Mouse (Mus musculus) liver, adult (tissue): ENCODE data around the gene Dnah17.

ENCODE experiments used
- GATA4 ChIP-seq: IDR thresholded peaks from 2 replicates; pipeline ENCODE4 v1.6.1; 2014; ENCODE audit warnings: mild to moderate bottlenecking, low read length; ENCODE audit not compliant: insufficient replicate concordance

Gene Dnah17

DNA sequence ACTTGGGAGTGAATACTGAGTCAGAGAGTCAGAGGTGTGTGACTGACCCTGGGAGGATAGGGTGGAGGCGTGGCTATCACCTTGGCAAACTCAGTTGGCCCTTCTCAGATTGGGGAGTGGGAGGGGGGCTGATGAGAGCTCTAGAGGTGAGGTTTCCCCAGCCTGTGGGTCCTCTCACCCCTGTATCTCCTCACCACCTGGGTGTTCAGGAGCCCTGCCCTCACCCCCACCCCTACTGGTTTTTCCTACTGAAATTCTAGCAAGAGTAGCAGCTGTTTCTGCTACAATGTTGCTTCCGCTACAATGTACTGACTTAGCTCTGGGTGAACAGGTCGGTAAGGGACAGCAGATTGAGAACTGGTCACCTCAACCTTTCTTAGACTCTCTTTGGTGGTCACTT, 46.2 kb downstream of the Dnah17 start:
- TF ChIP-seq GATA4 = no peak

DNA sequence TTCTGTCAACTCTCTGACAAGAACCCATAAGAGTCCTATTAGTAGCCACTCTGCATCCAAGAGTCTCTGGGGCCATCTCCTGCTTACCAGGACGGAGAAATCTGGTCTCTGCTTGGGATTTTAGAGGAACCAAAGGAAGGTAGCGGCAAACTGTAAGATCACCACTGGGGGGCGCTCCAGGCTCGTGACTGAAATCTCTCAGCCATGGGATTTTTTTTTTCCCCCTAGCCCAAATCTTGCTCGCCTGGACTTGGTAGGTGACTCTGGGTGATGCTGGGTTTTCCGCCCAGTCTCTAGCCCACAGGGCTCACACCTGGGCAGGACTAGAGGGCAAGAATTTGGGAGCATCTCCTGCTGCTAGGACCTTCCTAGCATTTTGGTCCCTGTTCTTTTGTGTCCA, 46.6 kb downstream of the Dnah17 start:
- no peak for TF ChIP-seq GATA4

DNA sequence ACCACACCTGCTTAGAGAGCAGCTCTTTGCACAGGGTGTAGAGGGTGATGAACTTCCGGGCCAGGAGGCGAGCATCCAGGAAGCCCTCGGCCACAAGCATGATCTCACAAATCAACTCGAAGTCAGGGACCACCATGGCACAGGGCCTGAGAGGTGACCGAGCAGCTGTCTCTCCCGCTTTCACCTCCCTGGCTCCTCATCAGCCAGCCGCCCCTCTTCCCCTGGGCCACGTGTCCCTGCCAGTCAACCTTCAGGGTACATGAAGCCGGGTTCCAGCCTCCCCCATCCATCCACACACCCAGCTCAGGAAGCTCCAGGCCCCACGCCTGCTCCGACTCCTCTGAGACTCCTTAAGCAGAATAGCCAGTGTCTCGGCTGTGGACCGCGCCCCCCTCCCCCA, 48.1 kb downstream of the Dnah17 start:
- no peak for TF ChIP-seq GATA4

- TF ChIP-seq GATA4 = no peak
These were observed 50.7 kb downstream of the Dnah17 start for GRCm38 (mm10) chr11:118079750-118080149.

DNA sequence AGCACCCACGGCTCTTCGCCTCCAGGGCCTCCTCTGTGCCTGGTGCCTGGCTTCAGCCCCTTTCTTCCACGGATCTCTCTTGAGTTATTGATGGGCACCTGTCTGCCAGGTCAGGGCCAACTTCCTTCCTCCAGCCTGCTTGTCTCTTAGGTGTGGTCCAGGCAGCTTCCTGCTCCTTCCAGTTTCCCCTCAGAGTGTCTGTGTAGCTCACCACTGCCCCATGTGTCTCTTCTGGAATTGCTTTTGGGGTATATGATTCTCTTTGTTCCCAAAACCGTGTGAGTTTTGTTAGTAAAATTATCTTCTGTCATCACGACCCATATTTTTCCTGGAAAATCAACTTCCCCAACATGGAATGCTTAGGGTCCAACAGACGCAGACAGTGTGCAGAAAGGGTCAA, 53.5 kb downstream of the Dnah17 start:
- TF ChIP-seq GATA4 = no peak

DNA sequence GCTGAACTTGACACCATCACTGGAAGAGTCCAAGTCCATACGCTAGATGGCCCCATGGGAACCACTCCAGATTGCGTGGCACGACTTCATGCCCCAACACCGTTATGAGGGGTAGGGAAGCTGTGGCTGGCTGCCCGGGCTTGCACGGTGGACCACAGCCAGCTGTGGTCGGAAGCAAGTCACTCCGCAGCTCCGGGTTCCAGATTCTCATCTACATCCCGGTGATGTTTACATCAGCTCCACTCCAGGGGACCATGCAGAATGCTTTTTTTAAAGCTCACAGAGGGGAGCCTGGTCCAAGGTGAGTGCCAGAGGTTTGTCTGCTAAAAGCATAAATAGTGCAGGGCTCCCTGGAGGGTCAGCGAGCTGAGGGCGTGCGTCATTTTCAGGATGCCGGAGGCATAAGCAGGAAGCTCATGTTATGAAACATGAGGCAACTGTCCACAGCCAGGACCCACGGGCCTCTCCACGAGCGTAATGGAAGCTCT, 55.4 kb downstream of the Dnah17 start:
- TF ChIP-seq GATA4 = no peak

- no peak for TF ChIP-seq GATA4
These were observed 59.1 kb downstream of the Dnah17 start for GRCm38 (mm10) chr11:118071227-118071912.

- no peak for TF ChIP-seq GATA4
These were observed 61.6 kb downstream of the Dnah17 start for GRCm38 (mm10) chr11:118068812-118069332.

- no peak for TF ChIP-seq GATA4
These were observed 62.8 kb downstream of the Dnah17 start for GRCm38 (mm10) chr11:118067588-118067987.

GRCm38 (mm10) chr11:118060038-118060437, 70.4 kb downstream of the Dnah17 start:
- no peak for TF ChIP-seq GATA4

DNA sequence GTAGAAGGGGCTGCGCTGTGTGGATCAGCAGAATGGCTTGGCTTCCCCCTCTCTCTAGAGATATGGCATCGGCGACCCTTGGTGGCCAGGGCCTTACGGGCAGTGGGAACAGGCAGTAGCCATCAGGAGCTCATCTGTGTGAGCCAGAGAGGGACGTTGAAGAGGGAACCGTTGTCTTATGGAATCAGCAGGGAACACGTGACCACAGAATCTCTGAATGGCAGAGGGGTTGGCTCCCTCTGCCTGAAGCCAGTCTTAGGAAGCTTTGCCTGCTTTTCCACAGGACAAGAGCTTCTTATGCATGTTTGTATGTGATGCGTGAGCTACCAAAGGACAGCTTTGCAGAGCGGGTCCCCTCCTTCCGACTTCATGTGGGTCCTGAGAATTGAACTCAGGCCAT, 71.6 kb downstream of the Dnah17 start:
- TF ChIP-seq GATA4 = no peak

- TF ChIP-seq GATA4 = no peak
These were observed 72.1 kb downstream of the Dnah17 start for GRCm38 (mm10) chr11:118058367-118058766.

DNA sequence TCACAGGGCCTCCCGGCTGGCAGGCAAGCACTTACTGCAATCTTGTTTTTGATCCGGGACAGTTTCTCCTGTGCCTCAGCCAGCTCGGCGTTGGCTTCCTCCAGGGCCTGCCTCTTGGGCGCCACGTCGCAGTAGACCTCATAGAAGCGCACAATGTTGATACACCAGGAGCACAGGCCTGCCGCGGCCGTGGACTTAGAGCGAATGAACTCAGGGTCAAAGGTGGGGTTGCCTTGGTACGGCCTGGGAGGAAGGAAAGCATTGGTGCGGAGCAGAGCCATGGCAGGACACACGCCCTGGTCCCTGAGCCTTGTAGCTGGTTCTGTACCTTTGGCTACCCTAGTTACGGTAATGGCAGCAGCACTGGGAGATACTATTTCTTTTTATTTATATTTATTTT, 80.3 kb downstream of the Dnah17 start:
- TF ChIP-seq GATA4 = no peak

- no peak for TF ChIP-seq GATA4
These were observed 80.8 kb downstream of the Dnah17 start for GRCm38 (mm10) chr11:118049641-118050040.

DNA sequence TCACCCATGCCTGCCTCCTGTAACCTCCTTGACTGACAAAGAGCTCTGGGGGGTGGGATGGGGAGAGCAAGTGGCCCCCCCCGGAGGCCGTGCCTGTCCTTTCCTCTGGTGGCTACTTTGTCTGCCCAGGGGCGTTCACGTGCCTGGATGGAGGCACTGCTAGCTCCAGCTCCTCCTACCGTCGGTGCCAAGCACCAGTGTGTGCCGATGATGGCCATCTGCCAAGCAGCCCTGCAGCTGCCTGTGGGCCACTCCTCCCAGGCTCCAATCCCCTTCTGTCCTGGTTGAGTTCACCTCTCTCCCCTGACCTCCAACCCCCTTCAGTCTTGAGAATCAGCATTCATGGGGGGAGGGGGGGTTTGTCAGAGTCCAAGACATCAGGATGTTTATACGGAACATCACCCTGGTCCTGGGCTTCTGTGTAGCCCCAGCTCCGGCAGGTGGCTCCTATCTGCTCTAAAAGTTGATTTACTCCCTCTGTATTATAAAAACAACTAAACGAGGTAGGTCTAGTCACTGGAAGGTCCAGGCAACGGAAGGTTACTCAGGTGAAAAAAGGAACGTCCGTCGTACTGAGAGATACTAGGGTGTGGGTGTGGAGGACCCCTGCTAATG, 87.0 kb downstream of the Dnah17 start:
- no peak for TF ChIP-seq GATA4

- TF ChIP-seq GATA4 = no peak
These were observed 87.6 kb downstream of the Dnah17 start for GRCm38 (mm10) chr11:118042791-118043190.

GRCm38 (mm10) chr11:118035068-118035467, 95.4 kb downstream of the Dnah17 start:
- no peak for TF ChIP-seq GATA4

GRCm38 (mm10) chr11:118034395-118034794, 96.0 kb downstream of the Dnah17 start:
- no peak for TF ChIP-seq GATA4
